Comparison of ENCODE assay signal across 17 mouse cellular contexts in the genomic region with DNA sequence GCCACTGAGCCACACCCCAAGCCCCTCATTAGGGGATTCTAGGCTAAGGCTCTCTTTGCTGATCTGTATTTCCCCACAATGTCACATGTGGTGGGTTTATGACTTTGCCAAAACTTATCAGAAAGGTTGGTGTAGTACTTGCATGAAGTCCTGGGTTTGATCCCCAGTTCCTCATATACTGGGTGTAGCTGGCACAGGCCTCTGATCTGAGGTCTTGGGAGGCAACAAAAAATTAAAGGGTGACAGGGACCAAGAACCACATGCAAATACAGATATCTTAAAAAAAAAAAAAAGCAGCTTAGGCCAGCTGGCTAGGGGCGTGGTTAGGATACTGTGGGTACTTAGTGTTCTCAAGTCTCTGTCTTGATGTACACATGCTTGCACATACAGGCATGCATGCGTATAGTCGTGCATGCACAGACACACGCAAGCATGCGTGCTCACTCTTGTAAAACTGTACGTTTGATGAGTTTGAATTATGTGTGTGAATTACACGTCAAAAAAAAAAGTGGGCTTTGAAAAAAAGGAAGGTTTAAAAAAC. TPM values are rescaled to one million over a fixed set of nuclear protein-coding genes. Genes with fewer than 3 reads are reported as not detected.
DNase-seq lines count a peak whose midpoint lies in the region; ATAC-seq and TF ChIP-seq lines count a peak whose summit lies in the region.
"Had no signal": no experiment of that assay in that cellular context is flagged by ENCODE, and none has a peak within 500 bp of the region (broad histone marks: within the 10 kb centered on the region; RNA-seq: fewer than 3 reads in every experiment).

No protein-coding gene starts in this region.

- no peaks in the 10 kb centered on the region for H3K4me1 ChIP-seq in lung, postnatal 0 days (ENCODE audit: insufficient read depth, low read depth, low read length)
- H3K4me1 ChIP-seq in stomach, embryonic 16.5 days (ENCODE audit: control insufficient read depth, insufficient read depth, low read length) = no peaks in the 10 kb centered on the region
- no peaks in the 10 kb centered on the region for H3K4me1 ChIP-seq in embryonic facial prominence, embryonic 10.5 days
- H3K4me1 ChIP-seq in hindbrain, embryonic 14.5 days (replicated peaks; ENCODE audit: control insufficient read depth, insufficient read depth, low read length) = no peaks in the 10 kb centered on the region
- H3K4me1 ChIP-seq: embryonic facial prominence, embryonic 13.5 days; forebrain, embryonic 15.5 days; kidney, embryonic 15.5 days had no signal

- ATAC-seq in lung, postnatal 0 days = no peak
- ATAC-seq in stomach, embryonic 16.5 days (ENCODE audit: insufficient read depth, low FRiP score) = no peak
- no peak for ATAC-seq in hindbrain, embryonic 14.5 days (ENCODE audit: low FRiP score)
- ATAC-seq: forebrain, embryonic 15.5 days; hindbrain, postnatal 0 days; midbrain, embryonic 16.5 days had no signal

- no peak overlapping the region for H3K4me3 ChIP-seq in lung, postnatal 0 days (ENCODE audit: low read depth, low read length)
- no peak overlapping the region for H3K4me3 ChIP-seq in stomach, embryonic 16.5 days (replicated peaks; ENCODE audit: low read length)
- no peak overlapping the region for H3K4me3 ChIP-seq in embryonic facial prominence, embryonic 10.5 days
- H3K4me3 ChIP-seq in hindbrain, embryonic 14.5 days (replicated peaks; ENCODE audit: low read length) = no peak overlapping the region
- H3K4me3 ChIP-seq: embryonic facial prominence, embryonic 13.5 days; forebrain, embryonic 15.5 days; kidney, embryonic 15.5 days had no signal

- TF ChIP-seq CTCF in lung, postnatal 0 days (IDR thresholded peaks at IDR 0.05) = no peak

- 74% methylated on average over 7 of the region's 7 CpGs for WGBS in lung, postnatal 0 days
- 73% methylated on average over 7 of the region's 7 CpGs for WGBS in stomach, embryonic 16.5 days
- 87% methylated on average over 7 of the region's 7 CpGs for WGBS in embryonic facial prominence, embryonic 10.5 days
- WGBS in hindbrain, embryonic 14.5 days = 88% methylated on average over 7 of the region's 7 CpGs

- no peak overlapping the region for H3K9ac ChIP-seq in lung, postnatal 0 days (replicated peaks; ENCODE audit: low read depth)
- no peak overlapping the region for H3K9ac ChIP-seq in stomach, embryonic 16.5 days (ENCODE audit: low read length)
- H3K9ac ChIP-seq in hindbrain, embryonic 14.5 days = no peak overlapping the region
- H3K9ac ChIP-seq: embryonic facial prominence, embryonic 13.5 days; kidney, embryonic 15.5 days had no signal

- H3K4me2 ChIP-seq in lung, postnatal 0 days (replicated peaks; ENCODE audit: low read depth, low read length) = no peak overlapping the region
- H3K4me2 ChIP-seq in stomach, embryonic 16.5 days (ENCODE audit: low read depth, low read length) = no peak overlapping the region
- no peak overlapping the region for H3K4me2 ChIP-seq in hindbrain, embryonic 14.5 days (replicated peaks)
- H3K4me2 ChIP-seq: embryonic facial prominence, embryonic 13.5 days; forebrain, embryonic 15.5 days; kidney, embryonic 15.5 days had no signal

- no peak overlapping the region for H3K27ac ChIP-seq in lung, postnatal 0 days (ENCODE audit: low read length)
- 0 out of 2 replicates have a peak overlapping the region, but pooled peaks have one; percentile 36 for H3K27ac ChIP-seq in stomach, embryonic 16.5 days (ENCODE audit: low read length)
- H3K27ac ChIP-seq in embryonic facial prominence, embryonic 10.5 days (replicated peaks) = no peak overlapping the region
- no peak overlapping the region for H3K27ac ChIP-seq in hindbrain, embryonic 14.5 days
- H3K27ac ChIP-seq: embryonic facial prominence, embryonic 13.5 days; forebrain, embryonic 15.5 days; hindbrain, postnatal 0 days; kidney, embryonic 15.5 days had no signal

- no peaks in the 10 kb centered on the region for H3K27me3 ChIP-seq in lung, postnatal 0 days (replicated peaks; ENCODE audit: insufficient read depth, low read length)
- H3K27me3 ChIP-seq in stomach, embryonic 16.5 days (ENCODE audit: control insufficient read depth, insufficient read depth, low read length) = no peaks in the 10 kb centered on the region
- peaks cover 4% of the 10 kb centered on the region; the same call in 1 of the 2 replicates for H3K27me3 ChIP-seq in embryonic facial prominence, embryonic 10.5 days (replicated peaks; ENCODE audit: low read depth, poor library complexity, severe bottlenecking)
- no peaks in the 10 kb centered on the region for H3K27me3 ChIP-seq in hindbrain, embryonic 14.5 days (ENCODE audit: control insufficient read depth, insufficient read depth, low read length)
- H3K27me3 ChIP-seq: kidney, embryonic 15.5 days had no signal

- no peak for TF ChIP-seq EP300 in lung, postnatal 0 days (IDR thresholded peaks at IDR 0.05)

- H3K36me3 ChIP-seq in lung, postnatal 0 days (ENCODE audit: insufficient read depth, low read length) = no peaks in the 10 kb centered on the region
- H3K36me3 ChIP-seq in stomach, embryonic 16.5 days (ENCODE audit: control insufficient read depth, insufficient read depth, low read length) = no peaks in the 10 kb centered on the region
- no peaks in the 10 kb centered on the region for H3K36me3 ChIP-seq in embryonic facial prominence, embryonic 10.5 days (replicated peaks)
- H3K36me3 ChIP-seq in hindbrain, embryonic 14.5 days (replicated peaks; ENCODE audit: control insufficient read depth, insufficient read depth) = no peaks in the 10 kb centered on the region
- H3K36me3 ChIP-seq: embryonic facial prominence, embryonic 13.5 days; forebrain, embryonic 15.5 days; kidney, embryonic 15.5 days had no signal

- peak; percentile 49 for DNase-seq in lung, postnatal 36 days
- DNase-seq in lung, postnatal 0 days (ENCODE audit: low spot score) = no peak
- peak; percentile 38 for DNase-seq in induced T-regulatory cell, adult 2 months (ENCODE audit: low read depth)
- peak; percentile 56 for DNase-seq in naive thymus-derived CD4-positive, alpha-beta T cell, adult 2 months (ENCODE audit: low read depth)
- DNase-seq in embryonic facial prominence, embryonic 10.5 days (ENCODE audit: low spot score) = no peak
- DNase-seq in cerebellum, postnatal 25 days = no peak
- DNase-seq in hindbrain, embryonic 14.5 days (ENCODE audit: low spot score) = no peak
- DNase-seq: adrenal gland, postnatal 10 days; cerebellum, postnatal 14 days; lung, postnatal 10 days; thymus, postnatal 36 days had no signal

- no peaks in the 10 kb centered on the region for H3K9me3 ChIP-seq in lung, postnatal 0 days (ENCODE audit: low read length)
- no peaks in the 10 kb centered on the region for H3K9me3 ChIP-seq in stomach, embryonic 16.5 days (replicated peaks; ENCODE audit: control insufficient read depth, low read length)
- no peaks in the 10 kb centered on the region for H3K9me3 ChIP-seq in embryonic facial prominence, embryonic 10.5 days
- no peaks in the 10 kb centered on the region for H3K9me3 ChIP-seq in hindbrain, embryonic 14.5 days (ENCODE audit: control insufficient read depth, low read length)
- H3K9me3 ChIP-seq: embryonic facial prominence, embryonic 13.5 days; forebrain, embryonic 15.5 days; kidney, embryonic 15.5 days had no signal

RNA-seq across cellular contexts. Expression of gene Elof1, which starts 6.2 kb away (rescaled TPM):
- polyA plus RNA-seq in lung, postnatal 0 days (2015; fragmentation: Nextera tagmentation; extraction: Ambion mirVana) = 188 and 191 TPM in 2 replicates
- polyA plus RNA-seq in stomach, embryonic 16.5 days (2015; fragmentation: Nextera tagmentation; extraction: Ambion mirVana) = 152 and 158 TPM in 2 replicates
- polyA plus RNA-seq in embryonic facial prominence, embryonic 10.5 days (2016; fragmentation: Nextera tagmentation; extraction: Ambion mirVana) = 241 and 245 TPM in 2 replicates
- 192 and 193 TPM in 2 replicates for polyA plus RNA-seq in hindbrain, embryonic 14.5 days (2014; fragmentation: Nextera tagmentation; extraction: Ambion mirVana)

RNA-seq across cellular contexts. Expression of gene Acp5, which starts 12.4 kb away (rescaled TPM):
- polyA plus RNA-seq in lung, postnatal 0 days (2015; fragmentation: Nextera tagmentation; extraction: Ambion mirVana) = 8.9 and 9.1 TPM in 2 replicates
- 42.2 and 45.3 TPM in 2 replicates for polyA plus RNA-seq in stomach, embryonic 16.5 days (2015; fragmentation: Nextera tagmentation; extraction: Ambion mirVana)
- polyA plus RNA-seq in embryonic facial prominence, embryonic 10.5 days (2016; fragmentation: Nextera tagmentation; extraction: Ambion mirVana) = 16.6 and 17.5 TPM in 2 replicates
- polyA plus RNA-seq in hindbrain, embryonic 14.5 days (2014; fragmentation: Nextera tagmentation; extraction: Ambion mirVana) = 0.47 and 0.60 TPM in 2 replicates

RNA-seq across cellular contexts. Expression of gene Cnn1, which starts 24.1 kb away (rescaled TPM):
- polyA plus RNA-seq in lung, postnatal 0 days (2015; fragmentation: Nextera tagmentation; extraction: Ambion mirVana) = 43.7 and 64.8 TPM in 2 replicates
- polyA plus RNA-seq in stomach, embryonic 16.5 days (2015; fragmentation: Nextera tagmentation; extraction: Ambion mirVana) = 505 and 582 TPM in 2 replicates
- 1.3 and 3.1 TPM in 2 replicates for polyA plus RNA-seq in embryonic facial prominence, embryonic 10.5 days (2016; fragmentation: Nextera tagmentation; extraction: Ambion mirVana)
- 1.0 and 1.1 TPM in 2 replicates for polyA plus RNA-seq in hindbrain, embryonic 14.5 days (2014; fragmentation: Nextera tagmentation; extraction: Ambion mirVana)

RNA-seq across cellular contexts. Expression of gene Pigyl, which starts 33.5 kb away (rescaled TPM):
- 100 and 112 TPM in 2 replicates for polyA plus RNA-seq in lung, postnatal 0 days (2015; fragmentation: Nextera tagmentation; extraction: Ambion mirVana)
- 90.4 and 93.4 TPM in 2 replicates for polyA plus RNA-seq in stomach, embryonic 16.5 days (2015; fragmentation: Nextera tagmentation; extraction: Ambion mirVana)
- 45.1 and 48.2 TPM in 2 replicates for polyA plus RNA-seq in embryonic facial prominence, embryonic 10.5 days (2016; fragmentation: Nextera tagmentation; extraction: Ambion mirVana)
- 78.5 and 101 TPM in 2 replicates for polyA plus RNA-seq in hindbrain, embryonic 14.5 days (2014; fragmentation: Nextera tagmentation; extraction: Ambion mirVana)

RNA-seq across cellular contexts. Expression of gene Ecsit, which starts 37.9 kb away (rescaled TPM):
- 21.3 and 21.9 TPM in 2 replicates for polyA plus RNA-seq in lung, postnatal 0 days (2015; fragmentation: Nextera tagmentation; extraction: Ambion mirVana)
- 43.5 and 43.9 TPM in 2 replicates for polyA plus RNA-seq in stomach, embryonic 16.5 days (2015; fragmentation: Nextera tagmentation; extraction: Ambion mirVana)
- 38.6 and 41.7 TPM in 2 replicates for polyA plus RNA-seq in embryonic facial prominence, embryonic 10.5 days (2016; fragmentation: Nextera tagmentation; extraction: Ambion mirVana)
- polyA plus RNA-seq in hindbrain, embryonic 14.5 days (2014; fragmentation: Nextera tagmentation; extraction: Ambion mirVana) = 49.3 and 54.4 TPM in 2 replicates

Comparison
In these comparisons a context has a peak if more than half of its experiments do, and no peak if none do; other contexts are left out.
1. DNase-seq: peak in lung, postnatal 36 days (single experiment), induced T-regulatory cell, adult 2 months (single experiment) and naive thymus-derived CD4-positive, alpha-beta T cell, adult 2 months (single experiment); none in lung, postnatal 0 days (single experiment), embryonic facial prominence, embryonic 10.5 days (single experiment), cerebellum, postnatal 25 days (0 of 2) and hindbrain, embryonic 14.5 days (single experiment).
2. RNA of gene Cnn1, which starts 24.1 kb away (polyA plus RNA-seq): 505 to 582 TPM in stomach, embryonic 16.5 days and 43.7 to 64.8 TPM in lung, postnatal 0 days; 1.3 to 3.1 TPM in embryonic facial prominence, embryonic 10.5 days and 1.0 to 1.1 TPM in hindbrain, embryonic 14.5 days; every median in the first group is over 10 times any median in the second.